Mouse (Mus musculus): ENCODE results near the gene Taf3.

- no peak for TF ChIP-seq POLR2A (IDR thresholded peaks at IDR 0.05; ENCODE audit: borderline replicate concordance, insufficient read depth, low read length)
- TF ChIP-seq CTCF (IDR thresholded peaks at IDR 0.05; ENCODE audit: borderline replicate concordance, insufficient read depth, low read depth, low read length): no peak
Observed at GRCm38 (mm10) chr2:10029755-10030154, 18.6 kb downstream of the Taf3 start.

All from cerebellum, adult 2 months (tissue).